Mouse (Mus musculus) kidney, postnatal 0 days (tissue): ENCODE data around the gene Enc1. TPM values are rescaled to one million over a fixed set of nuclear protein-coding genes. Genes with fewer than 3 reads are reported as not detected.
A peak's percentile ranks its signal among the peaks of the same experiment; 100 is the strongest.

ENCODE experiments used
- ATAC-seq: fragments of 200-750 bp; cut with Nextera tagmentation; replicated peaks from 2 replicates; pipeline ENCODE4 v1.8.0; 2017; ENCODE audit warnings: low read depth, moderate number of reproducible peaks, moderate TSS enrichment, moderate library complexity; ENCODE audit not compliant: low FRiP score
- DNase-seq: peaks from one replicate; pipeline ENCODE4 v3.0.0-alpha.2; 2016; ENCODE audit warnings: low spot score
- H3K27ac ChIP-seq: fragments of 300-500 bp; sonication (generic); 2 replicates; pipeline ENCODE4 v1.5.1; 2014; ENCODE audit warnings: mild to moderate bottlenecking
- H3K27me3 ChIP-seq: fragments of 300-500 bp; sonication (generic); 2 replicates; pipeline ENCODE4 v1.6.1; 2014; ENCODE audit warnings: low read length, mixed read lengths; ENCODE audit not compliant: insufficient read depth
- H3K36me3 ChIP-seq: fragments of 300-500 bp; sonication (generic); 2 replicates; pipeline ENCODE4 v1.6.1; 2014; ENCODE audit warnings: low read length, mixed read lengths; ENCODE audit not compliant: insufficient read depth
- H3K4me1 ChIP-seq: fragments of 300-500 bp; sonication (generic); replicated peaks from 2 replicates; pipeline ENCODE4 v1.6.1; 2014; ENCODE audit warnings: antibody characterized with exemption, low read length, mixed read lengths; ENCODE audit not compliant: insufficient read depth
- H3K4me2 ChIP-seq: fragments of 300-500 bp; sonication (generic); 2 replicates; pipeline ENCODE4 v1.6.1; 2014; ENCODE audit warnings: mild to moderate bottlenecking, low read length, moderate library complexity, mixed read lengths
- H3K4me3 ChIP-seq: fragments of 300-500 bp; sonication (generic); replicated peaks from 2 replicates; pipeline ENCODE4 v1.5.1; 2014; ENCODE audit warnings: low read depth, low read length
- H3K9ac ChIP-seq: fragments of 300-500 bp; sonication (generic); 2 replicates; pipeline ENCODE4 v1.6.1; 2014; ENCODE audit warnings: low read depth, low read length
- H3K9me3 ChIP-seq: fragments of 300-500 bp; sonication (generic); replicated peaks from 2 replicates; pipeline ENCODE4 v1.6.1; 2016; ENCODE audit warnings: low read length, inconsistent platforms, mixed read lengths
- CTCF ChIP-seq: IDR thresholded peaks from 2 replicates; pipeline ENCODE4 v1.5.1; 2016; ENCODE audit warnings: antibody characterized with exemption, low read depth, mild to moderate bottlenecking, moderate library complexity
- WGBS: fragments of 180-500 bp; shearing (Covaris S2); extraction: QIAGEN DNeasy Blood & Tissue Kit; methylation state at CpG from one replicate; pipeline ENCODE4 v1.1.7; 2014; 5-methylcytosine and 5-hydroxymethylcytosine counted together
- polyA plus RNA-seq: library from polyadenylated mRNA; unstranded; fragments of >200 nt; fragmentation: Nextera tagmentation; extraction: Ambion mirVana; gene quantifications from 2 replicates; pipeline ENCODE4 v1.2.1, GENCODE M21; 2015

Gene Enc1
- polyA plus RNA-seq, 1 experiment from 2014 or later, result 8.1 TPM

DNA sequence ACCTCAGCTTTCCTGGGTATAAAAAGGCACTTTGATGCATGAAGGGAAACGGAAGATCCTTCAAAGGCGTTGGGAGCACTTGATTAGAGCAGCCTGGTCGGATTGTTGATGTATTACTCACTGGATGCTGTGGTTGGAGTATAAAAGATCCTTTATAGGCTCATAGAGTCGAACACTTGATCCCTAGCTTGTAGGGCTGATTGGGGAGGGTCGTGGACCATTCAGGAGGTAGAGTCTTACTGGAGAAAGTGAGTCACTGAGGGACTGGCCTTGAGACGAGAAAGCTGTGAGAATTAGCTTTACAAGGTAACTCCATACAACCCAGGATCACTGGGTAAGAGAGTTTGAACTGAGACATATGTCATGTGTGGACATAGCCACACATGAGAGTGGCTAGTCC, 30.7 kb downstream of the Enc1 start:
- Histone ChIP-seq H3K36me3 (no peaks in the 10 kb centered on the region), H3K27ac (no peak overlapping the region), H3K4me3 (no peak overlapping the region), H3K9me3 (no peaks in the 10 kb centered on the region), H3K4me1 (no peaks in the 10 kb centered on the region), H3K4me2 (no peak overlapping the region), H3K9ac (no peak overlapping the region), H3K27me3 (no peaks in the 10 kb centered on the region)
- 73% methylated on average over 6 of the region's 6 CpGs for WGBS
- no peak for TF ChIP-seq CTCF
- no peak for ATAC-seq
- DNase-seq, result no peak

DNA sequence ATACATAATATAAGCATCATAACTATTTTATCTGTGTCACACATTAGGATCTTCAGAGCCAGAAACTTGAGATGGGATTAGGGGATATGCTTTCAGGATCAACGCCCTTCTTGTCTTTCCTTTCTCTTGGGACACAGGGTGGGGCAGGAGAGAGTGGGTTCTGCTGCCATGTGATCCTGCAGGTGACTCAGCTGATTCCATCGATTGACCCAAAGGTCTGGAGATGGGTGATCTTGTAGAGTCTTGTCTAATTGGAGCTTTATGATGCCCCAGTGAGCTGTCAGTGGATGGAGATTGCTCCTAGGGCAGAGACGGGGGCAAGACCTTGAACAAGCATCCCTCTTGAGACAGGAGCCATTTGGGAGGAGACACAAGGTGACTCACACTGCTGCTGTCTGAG, 33.9 kb downstream of the Enc1 start:
- no peak overlapping the region for H3K4me2 ChIP-seq
- H3K9me3 ChIP-seq, result no peaks in the 10 kb centered on the region
- DNase-seq (no peak), ATAC-seq (no peak)
- no peaks in the 10 kb centered on the region for H3K27me3 ChIP-seq
- 66% methylated on average over 3 of the region's 3 CpGs for WGBS
- H3K9ac ChIP-seq, result no peak overlapping the region
- H3K4me3 ChIP-seq, result no peak overlapping the region
- H3K27ac ChIP-seq, result no peak overlapping the region
- no peaks in the 10 kb centered on the region for H3K4me1 ChIP-seq
- no peaks in the 10 kb centered on the region for H3K36me3 ChIP-seq
- no peak for TF ChIP-seq CTCF

- no peaks in the 10 kb centered on the region for H3K27me3 ChIP-seq
- no peak for ATAC-seq
- no peak overlapping the region for H3K4me3 ChIP-seq
- no peak overlapping the region for H3K9ac ChIP-seq
- H3K9me3 ChIP-seq, result no peaks in the 10 kb centered on the region
- H3K4me1 ChIP-seq, result no peaks in the 10 kb centered on the region
- H3K36me3 ChIP-seq, result no peaks in the 10 kb centered on the region
- no peak overlapping the region for H3K27ac ChIP-seq
- H3K4me2 ChIP-seq, result no peak overlapping the region
- no peak for TF ChIP-seq CTCF
- WGBS, result 70% methylated on average over 10 of the region's 10 CpGs
- DNase-seq, result no peak
These were observed 34.6 kb downstream of the Enc1 start for GRCm38 (mm10) chr13:97275482-97275881.

GRCm38 (mm10) chr13:97282051-97282910, 41.4 kb downstream of the Enc1 start:
- H3K4me3 ChIP-seq, result no peak overlapping the region
- peak overlapping the region; percentile 38 for H3K4me2 ChIP-seq
- H3K4me1 ChIP-seq, result 0 out of 2 replicates have a peak, but pooled peaks cover 9% of the 10 kb centered on the region
- H3K9ac ChIP-seq, result no peak overlapping the region
- WGBS, result 26% methylated on average over 26 of the region's 26 CpGs
- TF ChIP-seq CTCF, result no peak
- no peaks in the 10 kb centered on the region for H3K36me3 ChIP-seq
- no peaks in the 10 kb centered on the region for H3K9me3 ChIP-seq
- H3K27ac ChIP-seq, result peak overlapping the region; percentile 47; the same call in 1 of the 2 replicates
- DNase-seq (peak; percentile 79), ATAC-seq (no peak)
- no peaks in the 10 kb centered on the region for H3K27me3 ChIP-seq

DNA sequence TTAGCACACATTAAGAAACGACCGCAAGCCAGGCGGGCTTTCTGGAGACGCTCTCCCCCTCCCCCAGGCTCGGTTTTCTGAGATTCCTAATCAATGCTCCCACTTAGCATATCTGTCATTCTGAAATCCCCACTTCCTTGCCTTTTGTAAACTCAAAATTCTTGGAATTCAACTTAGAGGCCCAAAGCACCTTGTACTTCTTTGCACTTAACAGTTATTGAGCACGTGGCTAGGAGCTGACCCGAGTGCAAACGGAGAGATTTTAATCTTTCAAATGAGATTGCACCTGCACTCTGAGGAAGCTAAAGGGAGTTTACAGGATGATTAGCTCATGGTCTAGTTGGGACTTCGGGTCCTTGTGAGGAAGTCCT, 42.0 kb downstream of the Enc1 start:
- WGBS, result 22% methylated on average over 9 of the region's 9 CpGs
- H3K4me3 ChIP-seq, result no peak overlapping the region

DNA sequence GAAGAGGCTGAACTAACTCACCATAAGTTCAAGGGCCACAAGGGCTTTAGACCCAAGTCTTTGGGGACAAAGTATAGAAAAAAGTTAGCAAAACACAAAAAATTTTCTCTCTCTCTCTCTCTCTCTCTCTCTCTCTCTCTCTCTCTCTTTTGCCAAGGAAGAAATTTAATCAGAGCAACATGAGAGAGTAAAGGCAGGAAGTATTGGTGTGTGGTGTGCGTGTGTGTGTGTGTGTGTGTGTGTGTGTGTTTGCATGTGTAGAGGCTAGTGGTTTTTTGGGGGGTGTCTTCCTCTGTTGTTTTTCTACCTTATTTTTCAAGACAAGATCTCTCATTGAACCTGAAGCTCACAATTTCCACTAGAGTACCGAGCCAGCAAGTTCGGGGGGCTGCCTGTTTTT, 46.1 kb downstream of the Enc1 start:
- 97% methylated on average over 3 of the region's 3 CpGs for WGBS
- Histone ChIP-seq H3K27ac (no peak overlapping the region), H3K9me3 (no peaks in the 10 kb centered on the region), H3K4me2 (no peak overlapping the region), H3K36me3 (no peaks in the 10 kb centered on the region), H3K27me3 (no peaks in the 10 kb centered on the region), H3K4me3 (no peak overlapping the region), H3K9ac (no peak overlapping the region), H3K4me1 (0 out of 2 replicates have a peak, but pooled peaks cover 9% of the 10 kb centered on the region)
- TF ChIP-seq CTCF, result no peak
- DNase-seq (no peak), ATAC-seq (no peak)

More for the DNA sequence above, 42.0 kb downstream of the Enc1 start:
- TF ChIP-seq CTCF, result no peak
- DNase-seq (no peak), ATAC-seq (no peak)
- no peak overlapping the region for H3K4me2 ChIP-seq
- H3K4me1 ChIP-seq, result 0 out of 2 replicates have a peak, but pooled peaks cover 9% of the 10 kb centered on the region
- H3K9me3 ChIP-seq, result no peaks in the 10 kb centered on the region
- no peaks in the 10 kb centered on the region for H3K27me3 ChIP-seq
- H3K9ac ChIP-seq, result no peak overlapping the region
- H3K36me3 ChIP-seq, result no peaks in the 10 kb centered on the region
- H3K27ac ChIP-seq, result no peak overlapping the region
